Mouse (Mus musculus) heart, embryonic 14.5 days (tissue): ENCODE results near the gene Ccdc187. TPM values are rescaled to one million over a fixed set of nuclear protein-coding genes. Genes with fewer than 3 reads are reported as not detected.

ENCODE experiments used
- ATAC-seq: fragments of 200-750 bp; cut with Nextera tagmentation; 2 replicates; pipeline ENCODE4 v1.8.0; 2017; ENCODE audit warnings: low read depth, moderate TSS enrichment; ENCODE audit not compliant: insufficient number of reproducible peaks, insufficient read depth, low FRiP score
- H3K27ac ChIP-seq, 2 experiments: fragments of 200-500 bp in 1 of 2; fragments of 300-500 bp in 1 of 2; sonication (generic) in 1 of 2; replicated peaks in 1 of 2; 2 replicates each; pipeline ENCODE4 v1.5.1; 2012 to 2014; ENCODE audit warnings: low read depth in 2 of 2, low read length in 2 of 2, control low read depth in 1 of 2, mild to moderate bottlenecking in 1 of 2, mixed read lengths in 1 of 2; ENCODE audit not compliant: control insufficient read depth in 1 of 2, insufficient read depth in 1 of 2
- H3K27me3 ChIP-seq: fragments of 300-500 bp; sonication (generic); 2 replicates; pipeline ENCODE4 v1.6.1; 2014; ENCODE audit warnings: mild to moderate bottlenecking, low read length, control low read depth; ENCODE audit not compliant: control insufficient read depth, insufficient read depth
- H3K36me3 ChIP-seq: fragments of 300-500 bp; sonication (generic); 2 replicates; pipeline ENCODE4 v1.6.1; 2014; ENCODE audit warnings: mild to moderate bottlenecking, control low read depth, low read length, mixed read lengths; ENCODE audit not compliant: control insufficient read depth, insufficient read depth
- H3K4me1 ChIP-seq, 2 experiments: fragments of 200-500 bp in 1 of 2; fragments of 300-500 bp in 1 of 2; sonication (generic) in 1 of 2; 2 replicates each; pipeline ENCODE4 v1.6.1; 2012 to 2014; ENCODE audit warnings: low read length in 2 of 2, control low read depth in 1 of 2, mixed read lengths in 1 of 2; ENCODE audit not compliant: control insufficient read depth in 2 of 2, insufficient read depth in 2 of 2
- H3K4me2 ChIP-seq: fragments of 300-500 bp; sonication (generic); 2 replicates; pipeline ENCODE4 v1.6.1; 2014; ENCODE audit warnings: mild to moderate bottlenecking, low read length
- H3K4me3 ChIP-seq, 2 experiments: fragments of 200-500 bp in 1 of 2; fragments of 300-500 bp in 1 of 2; sonication (generic) in 1 of 2; 2 replicates each; pipeline ENCODE4 v1.5.1; 2012 to 2014; ENCODE audit warnings: low read length in 2 of 2, mild to moderate bottlenecking in 2 of 2, control low read depth in 1 of 2, low read depth in 1 of 2, moderate library complexity in 1 of 2; ENCODE audit not compliant: control insufficient read depth in 1 of 2, insufficient read depth in 1 of 2
- H3K9ac ChIP-seq: fragments of 300-500 bp; sonication (generic); 2 replicates; pipeline ENCODE4 v1.6.1; 2014; ENCODE audit warnings: mild to moderate bottlenecking, low read length
- H3K9me3 ChIP-seq: fragments of 300-500 bp; sonication (generic); 2 replicates; pipeline ENCODE4 v1.6.1; 2016; ENCODE audit warnings: low read length, control low read depth; ENCODE audit not compliant: control insufficient read depth
- WGBS: fragments of 180-500 bp; shearing (Covaris S2); extraction: QIAGEN DNeasy Blood & Tissue Kit; methylation state at CpG from one replicate; pipeline ENCODE4 v1.1.7; 2014; 5-methylcytosine and 5-hydroxymethylcytosine counted together
- polyA plus RNA-seq: library from polyadenylated mRNA; unstranded; fragments of >200 nt; fragmentation: Nextera tagmentation; extraction: Ambion mirVana; gene quantifications from 2 replicates; pipeline ENCODE4 v1.2.1, GENCODE M21; 2014

Gene Ccdc187
- polyA plus RNA-seq, 1 experiment from 2014 or later, result 0.16 TPM

GRCm38 (mm10) chr2:26306702-26307101, 12.3 kb upstream of the Ccdc187 start:
- no peak for ATAC-seq
- H3K4me3 ChIP-seq, result no peak overlapping the region
- 83% methylated on average over 3 of the region's 3 CpGs for WGBS
- H3K27me3 ChIP-seq, result no peaks in the 10 kb centered on the region
- H3K36me3 ChIP-seq, result no peaks in the 10 kb centered on the region
- no peak overlapping the region for H3K4me2 ChIP-seq
- H3K9ac ChIP-seq, result no peak overlapping the region
- H3K27ac ChIP-seq, result no peak overlapping the region
- peaks cover 11 to 15% of the 10 kb centered on the region in 2 experiments for H3K4me1 ChIP-seq
- no peaks in the 10 kb centered on the region for H3K9me3 ChIP-seq

GRCm38 (mm10) chr2:26305555-26305954, 11.2 kb upstream of the Ccdc187 start:
- Histone ChIP-seq H3K9ac (no peak overlapping the region), H3K4me3 (no peak overlapping the region), H3K9me3 (no peaks in the 10 kb centered on the region), H3K27ac (no peak overlapping the region), H3K4me1 (peaks cover 13 to 16% of the 10 kb centered on the region in 2 experiments), H3K36me3 (no peaks in the 10 kb centered on the region), H3K27me3 (no peaks in the 10 kb centered on the region), H3K4me2 (no peak overlapping the region)
- 65% methylated on average over 2 of the region's 2 CpGs for WGBS
- ATAC-seq, result no peak

- ATAC-seq, result no peak
- 70% methylated on average over 1 of the region's 1 CpGs for WGBS
These were observed 10.4 kb upstream of the Ccdc187 start for GRCm38 (mm10) chr2:26304711-26305110.

GRCm38 (mm10) chr2:26302005-26302503, 7.7 kb upstream of the Ccdc187 start:
- Histone ChIP-seq H3K9ac (no peak overlapping the region), H3K36me3 (no peaks in the 10 kb centered on the region), H3K9me3 (no peaks in the 10 kb centered on the region), H3K4me1 (peaks cover 31 to 32% of the 10 kb centered on the region in 2 experiments), H3K27ac (no peak overlapping the region), H3K27me3 (no peaks in the 10 kb centered on the region), H3K4me2 (no peak overlapping the region), H3K4me3 (no peak overlapping the region)
- 87% methylated on average over 10 of the region's 10 CpGs for WGBS
- no peak for ATAC-seq

More at GRCm38 (mm10) chr2:26304711-26305110, 10.4 kb upstream of the Ccdc187 start:
- no peak overlapping the region for H3K9ac ChIP-seq
- H3K27me3 ChIP-seq, result no peaks in the 10 kb centered on the region
- peaks cover 16 to 17% of the 10 kb centered on the region in 2 experiments for H3K4me1 ChIP-seq
- H3K9me3 ChIP-seq, result no peaks in the 10 kb centered on the region
- no peak overlapping the region for H3K27ac ChIP-seq
- no peak overlapping the region for H3K4me2 ChIP-seq
- no peaks in the 10 kb centered on the region for H3K36me3 ChIP-seq
- H3K4me3 ChIP-seq, result no peak overlapping the region

GRCm38 (mm10) chr2:26300808-26301174, 6.4 kb upstream of the Ccdc187 start:
- 0% methylated on average over 3 of the region's 3 CpGs for WGBS
- Histone ChIP-seq H3K4me2 (peak overlapping the region; percentile 31; the same call in 1 of the 2 replicates), H3K4me1 (peaks cover 33 to 39% of the 10 kb centered on the region in 2 experiments), H3K4me3 (no peak overlapping the region), H3K27ac (peak overlapping the region; percentile 1 to 61; a peak in 3 of 4 replicates), H3K9me3 (no peaks in the 10 kb centered on the region), H3K36me3 (no peaks in the 10 kb centered on the region), H3K27me3 (no peaks in the 10 kb centered on the region), H3K9ac (no peak overlapping the region)
- 0 out of 2 replicates have a peak, but pooled peaks have one; percentile 5 for ATAC-seq

GRCm38 (mm10) chr2:26300161-26300807, 5.9 kb upstream of the Ccdc187 start:
- peak; percentile 16; the same call in 1 of the 2 replicates for ATAC-seq
- peak overlapping the region; percentile 31; the same call in 1 of the 2 replicates for H3K4me2 ChIP-seq
- peak overlapping the region; percentile 1 to 61; a peak in 3 of 4 replicates for H3K27ac ChIP-seq
- H3K4me1 ChIP-seq, result peaks cover 33 to 39% of the 10 kb centered on the region in 2 experiments
- no peak overlapping the region for H3K9ac ChIP-seq
- H3K27me3 ChIP-seq, result no peaks in the 10 kb centered on the region
- no peak overlapping the region for H3K4me3 ChIP-seq
- WGBS, result 20% methylated on average over 5 of the region's 5 CpGs
- H3K9me3 ChIP-seq, result no peaks in the 10 kb centered on the region
- H3K36me3 ChIP-seq, result no peaks in the 10 kb centered on the region

- Histone ChIP-seq H3K27me3 (no peaks in the 10 kb centered on the region), H3K4me3 (no peak overlapping the region), H3K4me1 (peaks cover 33 to 39% of the 10 kb centered on the region in 2 experiments), H3K36me3 (no peaks in the 10 kb centered on the region), H3K4me2 (no peak overlapping the region; the same call in 1 of the 2 replicates), H3K9ac (no peak overlapping the region), H3K9me3 (no peaks in the 10 kb centered on the region), H3K27ac (0 out of 4 replicates have a peak overlapping the region, but pooled peaks of 1 of the 2 experiments have one; percentile 2)
- no peak for ATAC-seq
- 52% methylated on average over 7 of the region's 7 CpGs for WGBS
These were observed 5.0 kb upstream of the Ccdc187 start for GRCm38 (mm10) chr2:26299336-26299735.
